Mouse (Mus musculus) intestine, embryonic 15.5 days (tissue): ENCODE measurements around the gene Lrtm2. TPM values are rescaled to one million over a fixed set of nuclear protein-coding genes. Genes with fewer than 3 reads are reported as not detected.
A peak's percentile ranks its signal among the peaks of the same experiment; 100 is the strongest.

ENCODE experiments used
- ATAC-seq: fragments of 200-750 bp; cut with Nextera tagmentation; 2 replicates; pipeline ENCODE4 v1.8.0; 2017; ENCODE audit warnings: moderate TSS enrichment, moderate library complexity
- H3K27ac ChIP-seq: fragments of 300-500 bp; sonication (generic); 2 replicates; pipeline ENCODE4 v1.5.1; 2015; ENCODE audit warnings: mild to moderate bottlenecking, inconsistent platforms
- H3K27me3 ChIP-seq: fragments of 300-500 bp; sonication (generic); replicated peaks from 2 replicates; pipeline ENCODE4 v1.6.1; 2015; ENCODE audit warnings: inconsistent platforms
- H3K36me3 ChIP-seq: fragments of 300-500 bp; sonication (generic); 2 replicates; pipeline ENCODE4 v1.6.1; 2015; ENCODE audit warnings: inconsistent platforms
- H3K4me1 ChIP-seq: fragments of 300-500 bp; sonication (generic); replicated peaks from 2 replicates; pipeline ENCODE4 v1.6.1; 2015; ENCODE audit warnings: inconsistent platforms
- H3K4me2 ChIP-seq: fragments of 300-500 bp; sonication (generic); replicated peaks from 2 replicates; pipeline ENCODE4 v1.6.1; 2015; ENCODE audit warnings: mild to moderate bottlenecking, inconsistent platforms
- H3K4me3 ChIP-seq: fragments of 300-500 bp; sonication (generic); replicated peaks from 2 replicates; pipeline ENCODE4 v1.5.1; 2015; ENCODE audit warnings: inconsistent platforms
- H3K9ac ChIP-seq: fragments of 300-500 bp; sonication (generic); 2 replicates; pipeline ENCODE4 v1.6.1; 2015; ENCODE audit warnings: inconsistent platforms
- H3K9me3 ChIP-seq: fragments of 300-500 bp; sonication (generic); 2 replicates; pipeline ENCODE4 v1.6.1; 2016; ENCODE audit warnings: inconsistent platforms
- WGBS: fragments of 180-500 bp; shearing (Covaris S2); methylation state at CpG from one replicate; pipeline ENCODE4 v1.1.7; 2015; 5-methylcytosine and 5-hydroxymethylcytosine counted together
- polyA plus RNA-seq: library from polyadenylated mRNA; unstranded; fragments of >200 nt; fragmentation: Nextera tagmentation; extraction: Ambion mirVana; gene quantifications from 2 replicates; pipeline ENCODE4 v1.2.1, GENCODE M21; 2015

The Lrtm2 gene
- polyA plus RNA-seq, 1 experiment from 2014 or later: 0.49 TPM

DNA sequence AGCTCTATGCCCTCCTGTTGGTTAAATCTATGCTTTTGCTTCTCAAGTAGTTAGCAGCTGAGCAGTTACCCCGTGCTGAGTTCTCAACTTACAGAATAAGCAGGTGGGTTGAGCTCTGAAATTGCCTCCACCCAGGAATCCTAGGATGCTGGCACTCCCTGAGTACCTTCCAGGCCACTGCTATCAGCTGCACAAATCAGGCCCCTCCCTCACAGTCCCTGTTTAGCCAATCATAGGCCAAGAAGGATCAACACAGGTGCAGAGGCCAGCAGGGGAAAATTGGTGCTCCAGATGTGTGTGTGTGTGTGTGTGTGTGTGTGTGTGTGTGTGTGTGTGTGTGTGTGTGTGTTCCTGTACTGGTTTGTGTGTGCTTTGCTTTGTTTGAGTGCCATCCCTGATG, 1.5 kb upstream of the Lrtm2 start:
- H3K9ac ChIP-seq: no peak overlapping the region
- no peaks in the 10 kb centered on the region for H3K36me3 ChIP-seq
- H3K4me2 ChIP-seq: no peak overlapping the region
- H3K4me3 ChIP-seq: no peak overlapping the region
- H3K27ac ChIP-seq: no peak overlapping the region
- no peaks in the 10 kb centered on the region for H3K9me3 ChIP-seq
- ATAC-seq: peak; percentile 63; the same call in 1 of the 2 replicates
- WGBS: 11% methylated on average over 1 of the region's 1 CpGs
- peaks cover 11% of the 10 kb centered on the region for H3K4me1 ChIP-seq
- peaks cover 46% of the 10 kb centered on the region for H3K27me3 ChIP-seq

DNA sequence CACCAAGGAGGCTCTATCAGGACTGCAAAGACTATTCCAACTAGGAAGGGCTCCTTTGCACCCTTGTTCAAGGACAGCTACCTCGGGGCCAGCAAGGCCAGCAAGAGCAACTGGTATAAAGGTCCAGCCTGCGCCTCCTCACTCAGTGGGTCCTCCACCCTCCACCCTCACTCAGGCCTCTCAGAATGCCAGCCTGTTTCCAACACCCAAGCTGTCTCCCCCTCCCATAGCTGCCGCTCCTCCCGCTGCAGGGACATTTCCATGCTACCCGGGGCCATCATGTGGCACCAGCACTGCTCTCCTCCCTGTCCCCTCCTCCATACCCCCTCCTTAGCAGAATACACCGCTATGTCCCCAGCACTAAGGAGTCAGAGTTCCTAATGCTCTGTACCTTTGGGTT, 630 bp downstream of the Lrtm2 start:
- H3K36me3 ChIP-seq: no peaks in the 10 kb centered on the region
- H3K4me3 ChIP-seq: no peak overlapping the region
- H3K27me3 ChIP-seq: peaks cover 51% of the 10 kb centered on the region
- H3K9ac ChIP-seq: no peak overlapping the region
- peak overlapping the region; percentile 56; the same call in 1 of the 2 replicates for H3K4me2 ChIP-seq
- no peak for ATAC-seq
- 10% methylated on average over 6 of the region's 6 CpGs for WGBS
- H3K27ac ChIP-seq: no peak overlapping the region
- H3K4me1 ChIP-seq: peaks cover 11% of the 10 kb centered on the region
- no peaks in the 10 kb centered on the region for H3K9me3 ChIP-seq

DNA sequence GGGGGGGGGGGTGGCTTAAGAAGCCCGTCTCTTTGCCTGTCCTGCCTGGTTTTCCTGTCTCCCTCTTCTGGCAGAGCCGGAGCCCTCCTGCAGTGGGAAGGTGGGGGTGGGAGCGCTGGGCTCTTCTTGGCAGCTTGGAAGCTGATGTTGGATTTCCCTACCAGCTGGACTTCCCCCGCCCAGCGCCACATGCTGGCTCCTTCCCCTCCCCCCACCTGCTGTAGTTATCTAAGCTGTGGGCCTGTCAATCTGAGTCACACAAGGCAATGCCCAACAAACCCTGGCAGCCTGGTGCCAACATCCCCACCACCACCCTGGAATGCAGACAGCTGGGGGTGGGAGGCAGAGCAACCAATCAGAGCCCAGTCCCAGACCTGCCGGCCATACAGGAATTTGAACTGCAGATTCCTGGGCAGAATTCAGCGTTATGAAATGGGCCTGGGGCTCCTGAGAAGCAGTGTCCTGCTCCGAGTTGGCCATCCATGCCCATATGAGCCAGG, 1.3 kb downstream of the Lrtm2 start:
- Histone ChIP-seq H3K9me3 (no peaks in the 10 kb centered on the region), H3K27me3 (peaks cover 51% of the 10 kb centered on the region), H3K9ac (no peak overlapping the region), H3K4me2 (no peak overlapping the region), H3K4me1 (peaks cover 11% of the 10 kb centered on the region), H3K4me3 (no peak overlapping the region), H3K36me3 (no peaks in the 10 kb centered on the region), H3K27ac (no peak overlapping the region)
- peak; percentile 12; the same call in 1 of the 2 replicates for ATAC-seq
- 2% methylated on average over 8 of the region's 8 CpGs for WGBS

DNA sequence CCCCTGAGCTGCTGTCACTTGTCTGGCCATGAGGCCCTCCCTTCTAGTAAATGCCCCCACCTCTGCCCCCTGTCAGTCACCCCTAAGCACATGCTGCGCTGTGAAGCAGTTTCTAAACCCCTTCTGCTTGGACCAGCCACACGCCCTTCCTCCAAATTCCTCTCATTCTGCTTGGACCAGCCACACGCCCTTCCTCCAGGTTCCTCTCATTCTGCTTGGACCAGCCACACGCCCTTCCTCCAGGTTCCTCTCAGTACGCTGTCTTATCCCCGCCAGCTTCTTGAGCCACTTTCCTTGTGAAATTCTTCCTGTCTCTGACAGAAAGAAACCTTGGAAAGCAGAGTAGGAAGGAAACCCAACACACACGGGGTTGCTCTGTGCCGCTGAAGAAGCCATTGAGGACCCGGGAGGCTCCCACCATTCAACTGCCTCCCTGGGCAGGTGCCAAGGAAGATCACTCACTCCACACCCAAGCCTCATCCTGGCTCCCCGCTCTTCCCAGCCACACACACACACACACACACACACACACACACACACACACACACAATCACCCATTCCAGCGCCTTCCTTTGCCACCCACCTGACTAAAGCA, 1.9 kb downstream of the Lrtm2 start:
- Histone ChIP-seq H3K27ac (no peak overlapping the region), H3K27me3 (peaks cover 51% of the 10 kb centered on the region), H3K4me3 (no peak overlapping the region), H3K36me3 (no peaks in the 10 kb centered on the region), H3K9ac (no peak overlapping the region), H3K4me2 (no peak overlapping the region), H3K4me1 (peaks cover 11% of the 10 kb centered on the region), H3K9me3 (no peaks in the 10 kb centered on the region)
- ATAC-seq: no peak
- WGBS: 16% methylated on average over 10 of the region's 11 CpGs

DNA sequence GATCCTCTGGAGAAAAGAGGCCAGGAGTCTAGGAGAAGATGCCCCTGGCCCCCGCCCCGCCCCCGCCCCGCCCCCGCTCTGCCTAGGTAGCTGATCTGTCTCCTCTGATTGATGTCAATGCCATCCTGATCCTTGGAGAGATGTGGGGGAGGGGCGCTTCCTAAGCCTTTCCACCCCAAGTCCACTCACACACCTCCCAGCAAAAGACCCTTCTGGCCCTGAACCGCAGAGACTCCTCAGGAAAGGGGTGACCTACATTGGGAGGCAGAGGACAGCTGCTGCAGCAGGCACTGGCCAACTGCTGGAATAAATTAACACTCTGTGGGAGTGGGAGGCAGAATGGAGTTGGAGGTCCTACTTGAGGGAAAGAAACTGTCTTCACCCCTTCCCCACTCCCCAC, 4.0 kb downstream of the Lrtm2 start:
- ATAC-seq: no peak
- Histone ChIP-seq H3K27ac (no peak overlapping the region), H3K9ac (no peak overlapping the region), H3K4me2 (no peak overlapping the region), H3K9me3 (no peaks in the 10 kb centered on the region), H3K36me3 (no peaks in the 10 kb centered on the region), H3K4me1 (peaks cover 11% of the 10 kb centered on the region), H3K4me3 (no peak overlapping the region), H3K27me3 (peaks cover 46% of the 10 kb centered on the region)
- 31% methylated on average over 7 of the region's 7 CpGs for WGBS

DNA sequence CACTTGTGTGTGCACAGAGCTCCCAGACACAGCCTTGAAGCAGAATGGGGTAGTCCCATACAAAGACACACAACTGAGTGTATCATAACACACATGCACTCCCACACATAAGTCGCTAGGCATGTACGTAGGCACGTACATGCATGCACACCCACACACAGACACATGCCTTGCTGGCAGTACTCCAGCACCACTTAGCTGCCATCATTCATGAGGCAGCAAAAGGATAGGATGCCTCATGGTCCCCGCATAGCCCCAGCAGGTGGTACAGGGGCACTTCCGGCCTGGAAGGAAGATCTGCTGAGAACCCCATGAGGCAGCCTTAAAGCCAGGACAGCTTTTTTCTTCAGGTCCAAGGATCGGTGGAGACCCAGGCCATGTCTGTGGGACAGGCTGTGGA, 4.6 kb downstream of the Lrtm2 start:
- H3K27ac ChIP-seq: no peak overlapping the region
- peaks cover 40% of the 10 kb centered on the region for H3K27me3 ChIP-seq
- no peak overlapping the region for H3K4me2 ChIP-seq
- H3K9ac ChIP-seq: no peak overlapping the region
- H3K4me3 ChIP-seq: no peak overlapping the region
- WGBS: 76% methylated on average over 6 of the region's 6 CpGs
- H3K36me3 ChIP-seq: no peaks in the 10 kb centered on the region
- no peaks in the 10 kb centered on the region for H3K9me3 ChIP-seq
- H3K4me1 ChIP-seq: peaks cover 11% of the 10 kb centered on the region
- ATAC-seq: no peak

DNA sequence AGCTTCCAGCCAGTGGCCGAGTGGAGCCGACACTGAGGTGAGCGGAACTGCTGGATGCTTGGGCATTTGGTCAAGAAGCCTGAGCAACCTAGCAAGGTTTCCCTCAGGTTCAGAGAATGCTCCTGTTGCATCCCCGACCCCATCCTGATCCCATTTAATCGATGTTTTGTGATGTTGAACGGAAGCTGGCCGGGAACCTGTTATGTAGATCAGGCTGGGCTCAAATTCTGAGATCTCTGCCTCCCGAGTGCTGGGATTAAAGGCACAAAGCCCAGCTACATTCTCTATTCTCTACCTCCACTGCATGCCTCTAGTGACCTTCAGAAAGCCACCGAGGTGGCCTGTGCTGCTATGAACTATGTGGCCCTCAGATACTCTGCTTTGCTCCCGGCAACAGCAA, 5.8 kb downstream of the Lrtm2 start:
- ATAC-seq: no peak
- H3K4me1 ChIP-seq: peaks cover 5% of the 10 kb centered on the region; the same call in 1 of the 2 replicates
- no peaks in the 10 kb centered on the region for H3K9me3 ChIP-seq
- 65% methylated on average over 10 of the region's 10 CpGs for WGBS
- H3K27ac ChIP-seq: no peak overlapping the region
- H3K36me3 ChIP-seq: no peaks in the 10 kb centered on the region
- no peak overlapping the region for H3K9ac ChIP-seq
- H3K27me3 ChIP-seq: peaks cover 28% of the 10 kb centered on the region
- H3K4me3 ChIP-seq: no peak overlapping the region
- H3K4me2 ChIP-seq: no peak overlapping the region

DNA sequence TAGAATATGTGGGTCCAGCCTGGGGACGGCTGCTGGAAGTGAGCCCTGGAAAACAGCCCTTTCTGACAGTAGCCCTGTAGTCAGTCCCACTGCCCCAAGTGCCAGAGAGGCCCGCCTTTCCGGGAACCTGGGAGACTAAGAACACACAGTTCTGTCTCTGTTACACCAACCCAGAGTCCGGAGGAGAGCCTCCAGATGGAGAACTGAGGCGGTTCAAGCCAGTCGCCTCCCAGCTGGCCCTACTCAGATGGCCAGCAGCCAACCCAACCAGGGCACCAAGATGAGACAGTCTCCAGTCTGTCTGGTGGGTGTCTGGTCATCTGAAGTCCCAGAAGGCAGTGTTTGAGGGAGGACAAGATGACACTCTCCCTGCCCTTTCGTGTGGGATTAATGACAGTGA, 8.8 kb downstream of the Lrtm2 start:
- H3K4me3 ChIP-seq: no peak overlapping the region
- H3K9me3 ChIP-seq: no peaks in the 10 kb centered on the region
- no peak overlapping the region for H3K9ac ChIP-seq
- H3K4me1 ChIP-seq: no peaks in the 10 kb centered on the region
- no peak overlapping the region for H3K4me2 ChIP-seq
- no peaks in the 10 kb centered on the region for H3K36me3 ChIP-seq
- H3K27me3 ChIP-seq: 0 out of 2 replicates have a peak, but pooled peaks cover 1% of the 10 kb centered on the region
- ATAC-seq: no peak
- WGBS: 76% methylated on average over 7 of the region's 7 CpGs
- H3K27ac ChIP-seq: no peak overlapping the region

DNA sequence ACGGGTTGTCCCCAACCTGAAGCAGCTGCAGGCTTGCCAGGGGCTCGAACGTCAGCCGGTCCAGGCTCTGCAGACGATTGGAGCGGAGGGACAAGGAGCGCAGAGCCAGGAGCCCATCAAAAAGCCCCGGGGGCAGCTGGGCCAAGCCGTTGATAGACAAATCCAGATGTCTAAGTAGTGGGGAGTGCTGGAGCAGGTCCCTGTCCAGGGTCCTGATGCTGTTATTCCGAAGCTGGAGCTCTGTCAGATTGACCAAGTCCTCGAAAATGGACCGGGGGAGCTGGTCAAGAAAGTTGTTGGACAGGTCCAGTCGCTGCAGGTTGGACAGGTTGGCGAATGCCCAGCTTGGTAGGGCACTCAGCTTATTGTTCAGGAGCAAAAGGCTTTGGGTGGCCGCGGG, 10.1 kb downstream of the Lrtm2 start:
- Histone ChIP-seq H3K4me1 (no peaks in the 10 kb centered on the region), H3K27me3 (no peaks in the 10 kb centered on the region), H3K36me3 (no peaks in the 10 kb centered on the region), H3K9ac (no peak overlapping the region), H3K27ac (no peak overlapping the region), H3K4me3 (no peak overlapping the region), H3K9me3 (no peaks in the 10 kb centered on the region), H3K4me2 (no peak overlapping the region)
- ATAC-seq: no peak
- WGBS: 33% methylated on average over 16 of the region's 16 CpGs

DNA sequence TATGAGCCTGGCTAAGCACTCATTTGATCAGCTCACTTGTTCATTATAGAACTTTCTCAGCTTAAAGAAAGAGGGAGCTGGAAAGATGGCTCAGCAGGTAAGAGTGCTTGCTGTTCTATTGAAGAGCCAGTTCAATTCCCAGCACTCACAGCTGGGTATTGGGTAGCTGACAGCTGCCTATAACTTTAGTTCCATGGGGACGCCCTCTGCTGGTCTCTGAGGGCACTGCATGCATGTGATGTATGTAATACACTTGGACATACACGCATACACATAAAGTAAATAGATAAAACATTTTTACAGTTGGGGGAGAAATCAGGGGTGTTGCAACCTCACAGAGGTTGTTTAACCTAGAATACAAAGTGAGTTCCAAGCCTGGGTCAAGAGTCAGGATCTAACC, 11.2 kb downstream of the Lrtm2 start:
- ATAC-seq: no peak
- 82% methylated on average over 2 of the region's 2 CpGs for WGBS
- no peaks in the 10 kb centered on the region for H3K4me1 ChIP-seq

DNA sequence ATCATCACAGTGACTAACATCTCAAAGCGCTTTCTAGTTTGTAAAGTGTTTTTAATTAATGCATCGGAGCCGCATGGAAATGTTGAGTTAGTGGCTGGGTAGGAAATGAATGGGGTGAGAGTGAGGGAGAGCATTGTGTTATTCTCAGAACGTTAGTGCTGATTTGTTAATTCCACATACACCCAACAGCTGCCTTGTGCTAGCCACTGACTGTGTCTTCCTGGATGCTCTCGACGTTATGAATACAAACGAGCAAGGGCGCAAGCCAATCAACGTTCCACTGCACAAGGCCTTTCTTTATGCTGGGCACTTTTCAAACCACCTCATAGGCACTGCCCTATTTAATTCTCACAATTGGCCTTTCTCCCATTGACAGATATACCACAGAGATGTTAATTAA, 11.8 kb downstream of the Lrtm2 start:
- no peaks in the 10 kb centered on the region for H3K4me1 ChIP-seq
- H3K27ac ChIP-seq: no peak overlapping the region
- H3K9me3 ChIP-seq: no peaks in the 10 kb centered on the region
- H3K36me3 ChIP-seq: no peaks in the 10 kb centered on the region
- H3K4me3 ChIP-seq: no peak overlapping the region
- H3K9ac ChIP-seq: no peak overlapping the region
- no peaks in the 10 kb centered on the region for H3K27me3 ChIP-seq
- 86% methylated on average over 9 of the region's 9 CpGs for WGBS
- no peak overlapping the region for H3K4me2 ChIP-seq
- ATAC-seq: no peak

More for the DNA sequence above, 11.2 kb downstream of the Lrtm2 start:
- Histone ChIP-seq H3K4me2 (no peak overlapping the region), H3K27me3 (no peaks in the 10 kb centered on the region), H3K9me3 (no peaks in the 10 kb centered on the region), H3K27ac (no peak overlapping the region), H3K9ac (no peak overlapping the region), H3K36me3 (no peaks in the 10 kb centered on the region), H3K4me3 (no peak overlapping the region)

DNA sequence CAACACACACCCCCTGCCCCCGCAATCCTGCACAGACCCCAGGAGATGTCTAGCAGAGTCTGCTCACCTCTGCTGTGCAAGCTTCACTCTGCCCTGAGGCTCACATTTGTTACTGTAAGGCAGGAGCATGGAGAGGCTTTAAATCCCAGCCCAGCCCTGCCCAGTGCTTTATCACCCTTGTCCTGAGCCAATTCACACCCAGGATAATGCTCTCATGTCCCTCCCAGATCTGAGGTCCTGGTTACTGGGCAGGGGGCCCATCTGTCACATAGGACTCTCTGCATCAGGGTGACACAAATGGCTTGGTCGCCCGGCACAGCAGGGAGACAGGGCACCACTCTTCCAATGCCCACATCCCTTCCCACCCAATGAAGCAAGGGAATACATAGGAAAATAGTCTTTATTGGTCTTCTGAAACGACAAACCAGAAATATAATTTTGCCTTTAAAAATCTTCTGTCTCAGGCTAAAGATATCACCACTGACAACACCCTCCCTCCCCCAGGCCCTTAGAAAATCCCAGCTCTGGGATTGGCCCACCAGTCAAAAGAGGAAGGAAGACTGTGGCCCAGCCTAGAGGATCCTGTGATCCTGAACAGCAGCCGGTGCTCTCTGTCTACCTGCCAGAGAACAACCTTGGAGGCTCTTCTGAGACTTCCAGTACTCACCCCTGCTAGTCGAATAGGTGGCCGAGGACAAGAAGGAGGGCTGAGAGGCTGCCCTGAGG, 15.7 kb downstream of the Lrtm2 start:
- Histone ChIP-seq H3K27me3 (no peaks in the 10 kb centered on the region), H3K9ac (no peak overlapping the region), H3K36me3 (no peaks in the 10 kb centered on the region), H3K9me3 (no peaks in the 10 kb centered on the region), H3K27ac (no peak overlapping the region), H3K4me1 (no peaks in the 10 kb centered on the region), H3K4me3 (no peak overlapping the region), H3K4me2 (no peak overlapping the region)
- 50% methylated on average over 7 of the region's 7 CpGs for WGBS
- ATAC-seq: no peak
